Mouse (Mus musculus): ENCODE measurements around the gene Pfdn4.

Gene Pfdn4

GRCm38 (mm10) chr2:170498011-170498410, 1.8 kb downstream of the Pfdn4 start:
- DNase-seq, result no peak

GRCm38 (mm10) chr2:170503343-170503742, 7.1 kb downstream of the Pfdn4 start:
- peak; percentile 25 to 29 for DNase-seq

DNA sequence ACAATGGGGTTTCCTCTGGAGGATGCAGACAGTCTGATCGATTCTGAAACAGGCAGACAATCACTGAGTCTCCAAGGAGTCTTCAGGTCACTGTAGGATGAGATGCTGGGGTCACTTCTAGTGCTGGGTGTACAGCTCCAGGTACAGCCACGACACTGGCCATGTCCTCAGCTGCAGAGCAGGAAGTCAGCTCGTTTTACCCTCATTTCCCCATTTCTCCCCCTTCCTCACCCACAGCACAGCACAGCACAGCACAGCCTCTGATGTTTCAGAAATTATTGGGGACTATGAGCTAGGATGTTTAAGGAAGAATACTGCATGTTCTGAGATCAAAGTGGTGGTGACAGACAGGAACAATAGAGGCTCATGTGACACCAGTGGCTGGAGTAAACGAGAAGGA, 7.8 kb downstream of the Pfdn4 start:
- no peak for DNase-seq

GRCm38 (mm10) chr2:170507734-170508133, 11.5 kb downstream of the Pfdn4 start:
- peak; percentile 90 to 93 for DNase-seq

DNA sequence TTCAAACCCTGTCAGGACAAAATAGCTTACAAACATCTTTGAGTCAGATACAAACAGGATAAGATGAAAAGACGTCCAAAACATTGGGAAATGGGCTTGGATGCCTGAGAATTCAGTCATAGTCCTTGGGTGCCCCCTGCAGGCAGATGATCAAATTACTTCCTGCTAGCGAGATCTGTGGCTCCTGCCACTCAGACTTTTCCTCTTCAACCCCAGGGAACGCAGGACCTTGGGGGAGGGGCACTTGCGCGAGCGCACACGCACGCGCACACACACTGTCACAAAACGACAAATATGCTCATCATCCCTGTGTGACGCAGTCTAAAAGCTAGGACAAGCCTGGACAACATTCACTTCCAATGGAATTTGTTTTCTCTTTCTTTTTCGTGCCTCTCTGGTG, 12.6 kb downstream of the Pfdn4 start:
- DNase-seq, result peak; percentile 97 to 99

GRCm38 (mm10) chr2:170511073-170511891, 15.1 kb downstream of the Pfdn4 start:
- peak; percentile 96 to 98 for DNase-seq

DNA sequence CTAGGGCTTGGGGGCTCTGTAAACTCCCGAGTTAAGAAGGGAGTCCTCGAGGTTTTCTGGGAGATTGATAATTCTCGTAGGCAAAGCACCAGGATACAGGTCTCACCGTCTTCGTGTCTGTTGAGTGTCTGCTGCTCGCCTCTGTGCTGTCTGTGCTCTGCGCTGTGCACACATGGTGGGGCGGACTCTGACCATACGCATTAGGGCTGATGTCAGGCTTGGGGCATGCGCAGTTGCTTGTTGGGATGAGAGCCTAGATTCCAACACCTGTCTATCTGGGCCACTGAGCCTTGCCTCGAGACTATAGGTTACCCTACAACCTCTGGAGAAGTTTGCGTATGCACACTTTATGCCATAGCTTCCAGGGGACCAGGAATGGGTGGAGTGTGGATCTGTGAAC, 17.5 kb downstream of the Pfdn4 start:
- no peak for DNase-seq

DNA sequence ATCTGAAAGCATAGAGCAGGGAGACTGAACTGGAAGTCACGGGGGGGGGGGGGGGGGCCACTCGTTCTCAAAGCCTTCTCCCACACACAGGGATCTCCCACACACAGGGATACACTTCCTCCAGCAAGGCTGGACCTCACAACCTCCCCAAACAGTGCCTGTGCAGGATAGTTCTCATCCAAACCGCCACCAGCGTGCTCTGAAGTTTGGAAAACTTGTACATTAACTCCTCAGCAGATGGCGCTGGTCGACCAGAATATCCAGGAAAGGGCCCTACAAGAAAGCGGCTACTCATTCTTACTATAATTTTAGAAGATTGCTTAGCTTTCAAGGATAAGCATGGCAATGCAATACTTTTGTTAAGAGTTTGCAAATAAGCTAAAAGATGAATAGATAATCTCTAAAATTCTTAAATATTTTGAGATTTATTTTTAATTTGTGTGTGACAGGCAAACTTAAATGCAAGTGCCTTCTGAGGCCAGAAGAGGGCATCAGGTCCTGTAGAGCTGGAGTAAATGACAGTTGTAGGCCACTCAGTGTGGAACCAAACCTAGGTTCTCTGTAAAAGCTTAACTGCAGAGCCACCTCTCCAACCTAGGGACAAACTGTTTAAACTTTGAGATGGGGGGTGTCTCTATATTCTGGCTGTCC, 24.2 kb downstream of the Pfdn4 start:
- DNase-seq, result peak; percentile 83 to 86

- no peak for DNase-seq
These were observed 30.3 kb downstream of the Pfdn4 start for GRCm38 (mm10) chr2:170526513-170526912.

DNA sequence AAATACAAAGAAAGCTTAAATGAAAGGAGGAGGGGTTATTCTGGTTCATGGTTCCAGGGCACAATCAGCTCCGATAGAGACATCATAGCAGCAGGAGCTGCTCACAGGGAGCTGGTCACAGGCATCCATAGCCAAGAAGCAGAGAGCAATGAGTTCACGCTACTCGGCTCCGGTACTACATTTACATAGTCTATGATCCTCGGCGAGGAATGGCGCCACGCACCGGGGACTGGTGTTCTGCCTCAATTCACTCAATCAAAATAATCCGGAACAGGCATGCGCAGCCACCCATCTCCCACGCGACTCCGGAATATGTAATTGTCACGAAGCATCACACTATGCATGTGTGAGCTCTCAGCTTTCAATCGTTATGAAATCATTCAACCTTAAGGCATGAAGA, 31.8 kb downstream of the Pfdn4 start:
- DNase-seq, result peak; percentile 31 to 38

- DNase-seq, result no peak
These were observed 33.5 kb downstream of the Pfdn4 start for GRCm38 (mm10) chr2:170529766-170530165.

DNA sequence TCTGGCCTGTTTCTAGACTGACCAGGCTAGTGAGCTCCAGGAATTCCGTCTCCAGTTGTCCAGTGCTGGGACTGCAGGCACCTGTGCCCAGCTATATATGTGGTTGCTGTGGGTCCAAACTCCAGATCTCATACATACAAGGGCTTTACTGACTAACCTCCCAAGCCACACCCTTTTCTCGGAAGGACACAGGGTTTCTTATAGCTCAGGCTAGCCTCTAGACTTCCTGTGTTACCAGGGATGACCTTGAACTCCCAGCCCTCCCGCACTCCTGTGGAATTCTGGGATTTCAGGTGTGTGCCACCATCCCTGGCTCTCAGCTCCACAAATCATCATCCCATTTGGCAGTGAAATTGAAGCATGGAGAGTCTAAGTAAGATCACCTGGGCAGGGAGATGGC, 34.0 kb downstream of the Pfdn4 start:
- no peak for DNase-seq

GRCm38 (mm10) chr2:170534116-170534802, 38.0 kb downstream of the Pfdn4 start:
- no peak for DNase-seq

DNA sequence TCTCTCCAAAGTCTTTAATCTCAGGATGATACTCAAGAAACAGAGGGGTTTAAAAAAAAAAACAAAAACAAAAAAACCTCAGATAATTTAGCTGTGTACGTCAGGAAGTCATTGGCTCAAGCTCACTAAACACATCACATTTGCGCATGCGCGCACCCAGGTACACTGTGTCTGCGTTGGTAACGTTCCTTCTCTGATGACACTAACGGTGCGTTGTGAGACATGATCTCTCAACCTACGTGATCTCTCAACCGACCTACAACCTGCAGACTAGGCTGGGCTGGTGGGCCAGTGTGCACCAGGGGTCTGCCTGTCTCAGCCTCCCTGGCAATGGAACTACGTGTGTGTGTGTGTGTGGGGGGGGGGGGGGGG, 38.6 kb downstream of the Pfdn4 start:
- DNase-seq, result no peak

- no peak for DNase-seq
These were observed 39.6 kb downstream of the Pfdn4 start for GRCm38 (mm10) chr2:170535841-170536240.

DNA sequence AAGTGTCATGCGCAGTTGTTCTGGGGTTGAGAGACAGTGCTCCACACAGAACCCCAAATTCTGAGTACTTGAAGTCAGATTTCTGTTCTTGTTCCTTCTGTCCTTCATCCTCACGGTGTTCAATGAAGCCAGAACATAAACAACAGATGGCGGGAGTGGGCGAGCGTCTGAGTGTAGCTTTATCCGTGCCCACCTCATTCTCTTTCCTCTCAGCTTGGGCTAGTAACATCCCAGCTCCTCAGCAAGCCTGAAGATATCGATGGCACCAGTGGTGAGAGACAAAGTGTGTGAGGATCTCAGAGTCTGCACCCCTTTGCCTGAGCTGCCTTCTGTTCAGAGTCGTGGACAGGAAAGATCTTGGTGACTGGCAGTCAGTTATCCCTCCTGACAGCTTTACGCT, 43.0 kb downstream of the Pfdn4 start:
- DNase-seq, result no peak

- DNase-seq, result no peak
These were observed 47.4 kb downstream of the Pfdn4 start for GRCm38 (mm10) chr2:170543625-170544024.

DNA sequence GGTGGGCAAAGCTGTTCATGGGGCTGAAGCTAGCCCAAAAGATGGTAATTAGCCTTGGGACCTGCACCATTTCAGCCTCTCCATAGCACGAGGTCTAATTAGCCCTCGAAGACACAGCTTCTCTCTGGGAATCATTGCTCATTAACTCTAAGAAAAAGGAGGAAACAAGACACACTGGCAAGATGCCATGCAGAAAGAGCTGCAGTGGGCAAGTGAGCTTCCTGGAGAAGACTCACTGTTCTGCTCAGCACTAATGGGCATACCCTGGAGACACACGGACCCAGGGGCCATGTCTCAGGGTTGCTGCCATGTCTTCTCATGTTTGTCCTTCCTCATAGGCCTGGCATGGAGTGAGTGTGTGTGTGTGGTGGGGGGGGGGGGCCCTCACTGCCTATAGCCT, 47.9 kb downstream of the Pfdn4 start:
- no peak for DNase-seq

- DNase-seq, result no peak
These were observed 48.7 kb downstream of the Pfdn4 start for GRCm38 (mm10) chr2:170544950-170545349.

- DNase-seq, result no peak
These were observed 49.5 kb downstream of the Pfdn4 start for GRCm38 (mm10) chr2:170545745-170546144.

- peak in 1 of 2 experiments; percentile 20 for DNase-seq
These were observed 51.3 kb downstream of the Pfdn4 start for GRCm38 (mm10) chr2:170547526-170547925.

DNA sequence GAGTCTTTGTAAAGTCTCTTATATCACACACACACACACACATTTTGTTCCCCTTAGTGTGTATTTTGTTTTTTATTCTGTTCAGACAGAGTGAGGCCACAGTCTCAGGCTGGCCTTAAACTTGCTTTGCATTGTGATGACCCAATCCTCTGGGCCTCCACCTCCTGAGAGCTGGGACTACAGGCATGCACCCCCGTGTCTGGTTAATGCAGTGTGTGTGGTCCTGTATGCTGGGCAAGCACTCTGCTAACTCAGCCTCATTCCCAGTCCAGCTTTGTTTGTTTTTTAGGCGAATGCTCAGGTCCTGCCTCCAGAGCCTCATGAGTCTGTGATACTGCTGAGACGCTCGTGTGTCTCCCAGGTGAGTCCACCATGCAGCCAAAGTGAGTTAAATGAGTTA, 51.8 kb downstream of the Pfdn4 start:
- no peak for DNase-seq

DNA sequence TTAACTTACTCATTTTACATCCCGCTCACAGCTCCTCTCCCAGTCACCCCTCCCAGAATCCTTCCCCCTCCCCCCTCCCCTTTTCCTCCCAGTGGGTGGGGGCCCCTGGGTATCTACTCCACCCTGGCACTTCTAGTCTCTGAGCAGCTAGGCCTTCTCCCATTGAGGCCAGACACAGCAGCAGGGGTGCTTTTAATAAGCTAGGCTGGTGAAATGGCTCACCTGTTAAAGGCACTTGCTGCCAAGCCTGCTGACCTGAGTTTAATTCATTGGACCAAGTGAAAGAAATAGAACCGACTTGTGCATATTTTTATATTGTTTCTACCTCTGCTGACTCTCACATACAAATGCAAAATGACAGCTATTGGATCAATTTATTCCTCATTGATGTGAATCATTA, 52.9 kb downstream of the Pfdn4 start:
- DNase-seq, result peak; percentile 37 to 48

GRCm38 (mm10) chr2:170550240-170550639, 54.0 kb downstream of the Pfdn4 start:
- DNase-seq, result peak; percentile 66 to 71
